Mouse (Mus musculus) T-helper 17 cell (primary cell): ENCODE measurements around the gene Olfr827.

Experiments used
- in situ Hi-C, 2 experiments: fragments of 300-600 bp; cut with MboI, MseI; formaldehyde crosslinking; loops; 1 replicate in 1 of 2; 2 replicates in 1 of 2; pipeline ENCODE4 v1.15.1; 2025; ENCODE audit warnings: high pct_unique_total_duplicates in 2 of 2

Gene Olfr827

GRCm38 (mm10) chr10:130214303-130214702 is at the start of gene Olfr827:
Gene Olfr827 (minus strand): TSS chr10:130214403.
- in situ Hi-C loops: no loop called here

DNA sequence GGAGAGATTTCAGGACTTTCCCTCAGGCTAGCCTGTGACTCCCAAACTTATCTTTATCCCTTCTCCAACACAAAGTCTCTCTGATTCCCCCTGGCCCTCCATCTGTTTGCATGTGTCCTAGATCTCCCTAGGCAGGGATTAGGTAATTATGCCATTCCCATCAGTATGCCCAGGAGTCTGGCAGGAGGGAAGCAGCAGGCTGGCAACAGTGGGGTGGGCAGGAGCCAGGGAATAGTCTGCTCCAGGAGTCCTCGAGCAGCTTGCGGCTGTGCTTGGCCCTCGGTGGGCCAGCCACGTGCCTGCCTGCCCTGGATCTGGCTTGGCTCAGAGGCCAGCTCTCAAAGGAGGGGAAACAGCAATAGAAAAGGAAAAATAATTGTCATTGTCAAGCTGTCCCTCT is 49.0 kb upstream of the Olfr827 start:
- in situ Hi-C loops: no loop called here

DNA sequence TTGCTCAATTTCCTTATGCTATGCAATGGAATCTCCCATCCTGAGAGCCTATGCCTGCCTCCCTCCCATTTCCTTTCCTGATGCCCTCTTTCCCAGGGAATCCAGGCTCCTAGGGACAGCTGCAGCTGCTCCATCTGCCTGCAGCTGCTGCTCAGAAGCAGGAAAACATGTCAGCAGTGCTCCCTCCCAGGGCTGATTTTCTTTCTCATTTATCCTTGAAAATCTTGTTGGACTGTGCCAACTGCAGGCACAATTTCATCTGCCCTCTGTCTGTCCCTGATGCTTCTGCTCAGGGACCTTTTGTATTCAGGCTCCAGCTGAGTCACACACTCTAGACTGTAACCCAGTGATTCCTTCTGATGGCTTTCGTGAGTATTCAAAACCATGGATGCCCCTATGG is 45.3 kb upstream of the Olfr827 start:
- in situ Hi-C loops: no loop called here

GRCm38 (mm10) chr10:130244271-130244670 is 30.1 kb upstream of the Olfr827 start:
- in situ Hi-C loops: no loop called here

GRCm38 (mm10) chr10:130238318-130239209 is 24.4 kb upstream of the Olfr827 start:
- in situ Hi-C loops: no loop called here

DNA sequence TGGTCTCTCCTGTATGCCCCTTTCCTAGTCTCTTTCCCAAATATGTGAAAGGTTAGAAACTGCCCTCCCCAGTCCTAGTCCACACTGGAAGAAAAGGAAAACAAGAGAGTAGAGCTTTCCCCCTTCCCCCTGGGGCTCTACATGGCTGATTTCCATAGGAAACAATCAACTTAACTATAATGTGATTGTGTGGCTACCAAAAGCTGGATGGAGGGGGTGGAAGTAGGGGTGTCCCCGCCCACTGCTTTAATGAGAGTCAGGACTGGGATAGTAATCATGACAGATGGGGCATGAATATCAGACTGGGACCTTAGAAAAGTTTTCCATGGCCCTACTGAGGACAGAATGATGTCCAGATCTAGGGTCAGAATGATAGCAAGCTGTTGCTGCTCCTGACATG is 20.4 kb upstream of the Olfr827 start:
- in situ Hi-C loops: loop anchor here in 1 of 2 experiments (5.0 kb wide), 1 partner anchor 63 kb away; no protein-coding TSS in a partner anchor

- in situ Hi-C loops: loop anchor here in 1 of 2 experiments (5.0 kb wide), 1 partner anchor 65 kb away; no protein-coding TSS in a partner anchor
Observed at GRCm38 (mm10) chr10:130232117-130232516, 17.9 kb upstream of the Olfr827 start.

GRCm38 (mm10) chr10:130229584-130229983 is 15.4 kb upstream of the Olfr827 start:
- in situ Hi-C loops: loop anchor here in 1 of 2 experiments (5.0 kb wide), 1 partner anchor 68 kb away; no protein-coding TSS in a partner anchor

DNA sequence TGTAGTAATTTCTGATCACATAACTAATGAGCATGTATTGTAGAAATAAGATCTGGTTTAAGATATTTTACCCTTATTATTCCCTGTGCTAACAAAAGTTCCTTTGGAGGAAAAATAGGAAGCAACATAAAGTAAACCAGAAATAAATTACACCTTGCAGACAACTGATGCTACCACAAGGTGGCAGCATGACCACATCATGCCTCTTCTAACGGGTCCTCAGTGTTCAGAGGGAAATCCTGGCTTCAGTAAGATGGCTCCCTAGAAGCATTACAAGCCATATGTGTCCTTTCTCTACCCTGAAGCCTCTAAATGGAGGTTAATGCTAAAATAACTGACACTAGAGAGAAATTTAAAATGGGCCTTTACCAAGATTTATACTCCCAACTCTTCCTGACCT is 14.0 kb upstream of the Olfr827 start:
- in situ Hi-C loops: loop anchor here in 1 of 2 experiments (5.0 kb wide), 1 partner anchor 69 kb away; no protein-coding TSS in a partner anchor

- in situ Hi-C loops: loop anchor here in 1 of 2 experiments (5.0 kb wide), 1 partner anchor 72 kb away; no protein-coding TSS in a partner anchor
Observed at GRCm38 (mm10) chr10:130225034-130225433, 10.8 kb upstream of the Olfr827 start.

DNA sequence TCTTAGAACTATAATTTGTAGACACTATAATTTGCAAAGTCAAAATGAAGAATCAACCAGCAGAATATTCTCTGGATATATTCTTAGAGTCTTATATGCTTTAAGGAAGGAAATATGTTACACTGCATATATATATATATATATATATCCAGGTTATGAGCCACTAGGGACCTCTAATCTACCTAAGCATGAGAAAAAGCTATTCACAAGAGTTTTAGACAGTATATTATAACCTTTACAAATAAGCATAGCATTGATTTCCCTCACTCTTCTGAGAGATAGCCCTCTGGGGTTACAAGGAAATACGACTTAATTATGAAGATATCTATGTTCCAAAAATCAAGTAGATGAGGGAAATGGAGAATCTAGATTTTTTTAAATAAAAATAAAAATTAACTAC is 30.1 kb downstream of the Olfr827 start, which contains the start of gene Olfr826:
Olfr826 (minus strand) TSS at position 101 of the 400 bp plus-strand sequence.
- in situ Hi-C loops: no loop called here

DNA sequence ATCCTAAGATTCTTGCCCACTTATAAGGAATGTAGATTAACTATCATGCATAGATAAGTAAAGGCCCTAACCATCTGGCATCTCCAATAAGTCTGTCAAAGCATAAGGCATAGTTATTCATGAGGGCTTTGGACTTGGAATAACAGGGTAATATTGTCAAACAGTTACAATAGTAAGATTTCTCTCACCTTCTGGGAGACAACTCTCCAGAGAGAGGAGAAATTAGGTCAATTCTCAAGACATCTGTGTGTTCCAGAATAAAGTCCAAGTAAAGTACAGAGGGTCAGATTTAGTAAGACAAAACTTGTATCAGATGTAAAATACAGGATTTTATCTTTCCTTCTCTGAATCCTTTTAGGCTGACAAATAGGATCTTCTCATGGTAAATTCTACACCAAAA is 47.5 kb downstream of the Olfr827 start, which contains the start of gene Olfr825:
Olfr825 (minus strand) TSS at position 101 of the 400 bp plus-strand sequence.
- in situ Hi-C loops: no loop called here

- in situ Hi-C loops: no loop called here
Observed at GRCm38 (mm10) chr10:130165196-130165595, 49.0 kb downstream of the Olfr827 start.
